Mouse (Mus musculus): ENCODE data around the gene Zbed5. TPM values are rescaled to one million over a fixed set of nuclear protein-coding genes. Genes with fewer than 3 reads are reported as not detected.
"Not testable (repeated sequence)": the region's sequence is repeated elsewhere in the genome, so short reads cannot be mapped to it uniquely, and the experiment has no call there.

The Zbed5 gene
- polyA plus RNA-seq, 1 experiment from 2014 or later = 14.1 TPM

- not testable (repeated sequence) for H3K4me2 ChIP-seq (ENCODE audit: low read length); H3K27ac ChIP-seq (ENCODE audit: low read depth, low read length); H3K36me3 ChIP-seq (ENCODE audit: control insufficient read depth, insufficient read depth, low read length); H3K9me3 ChIP-seq (ENCODE audit: control insufficient read depth, low read length); H3K4me3 ChIP-seq (ENCODE audit: low read length); ATAC-seq; H3K9ac ChIP-seq (ENCODE audit: low read depth, low read length); H3K27me3 ChIP-seq (replicated peaks; ENCODE audit: control insufficient read depth, insufficient read depth, low read length)
- 93% methylated on average over 4 of the region's 7 CpGs for WGBS
- H3K4me1 ChIP-seq (ENCODE audit: control insufficient read depth, insufficient read depth, low read depth, low read length) = peaks cover 12% of the 10 kb centered on the region
Measured at GRCm38 (mm10) chr5:129890390-129890789, 5.1 kb upstream of the Zbed5 start.

- Histone ChIP-seq H3K9me3 (ENCODE audit: control insufficient read depth, low read length) (no peaks in the 10 kb centered on the region), H3K27ac (ENCODE audit: low read depth, low read length) (no peak within 1 kb of the TSS), H3K9ac (ENCODE audit: low read depth, low read length) (no peak within 1 kb of the TSS), H3K4me3 (ENCODE audit: low read length) (no peak within 1 kb of the TSS), H3K27me3 (replicated peaks; ENCODE audit: control insufficient read depth, insufficient read depth, low read length) (no peaks in the 10 kb centered on the region), H3K36me3 (ENCODE audit: control insufficient read depth, insufficient read depth, low read length) (peaks cover 17% of the 10 kb centered on the region), H3K4me2 (ENCODE audit: low read length) (no peak within 1 kb of the TSS), H3K4me1 (ENCODE audit: control insufficient read depth, insufficient read depth, low read depth, low read length) (peaks cover 8% of the 10 kb centered on the region)
- ATAC-seq = no peak
- 89% methylated on average over 1 of the region's 1 CpGs for WGBS
Measured at GRCm38 (mm10) chr5:129898449-129898848, 2.9 kb downstream of the Zbed5 start, which contains the start of gene Phkg1. Phkg1 (minus strand) TSS chr5:129898549.

- peak overlapping the region; percentile 93 for H3K27ac ChIP-seq (ENCODE audit: low read depth, low read length)
- no peaks in the 10 kb centered on the region for H3K27me3 ChIP-seq (replicated peaks; ENCODE audit: control insufficient read depth, insufficient read depth, low read length)
- peak overlapping the region; percentile 81 for H3K9ac ChIP-seq (ENCODE audit: low read depth, low read length)
- ATAC-seq = no peak
- no peaks in the 10 kb centered on the region for H3K9me3 ChIP-seq (ENCODE audit: control insufficient read depth, low read length)
- H3K4me2 ChIP-seq (ENCODE audit: low read length) = peak overlapping the region; percentile 83
- H3K4me1 ChIP-seq (ENCODE audit: control insufficient read depth, insufficient read depth, low read depth, low read length) = peaks cover 2% of the 10 kb centered on the region; the same call in 1 of the 2 replicates
- peaks cover 5% of the 10 kb centered on the region; the same call in 1 of the 2 replicates for H3K36me3 ChIP-seq (ENCODE audit: control insufficient read depth, insufficient read depth, low read length)
- 19% methylated on average over 4 of the region's 4 CpGs for WGBS
- H3K4me3 ChIP-seq (ENCODE audit: low read length) = peak overlapping the region; percentile 61
Measured at GRCm38 (mm10) chr5:129907775-129908174, 12.3 kb downstream of the Zbed5 start.

- Histone ChIP-seq H3K9me3 (ENCODE audit: control insufficient read depth, low read length) (no peaks in the 10 kb centered on the region), H3K36me3 (ENCODE audit: control insufficient read depth, insufficient read depth, low read length) (no peaks in the 10 kb centered on the region)
- peak; percentile 98 for ATAC-seq
Measured at GRCm38 (mm10) chr5:129908242-129908965, 12.9 kb downstream of the Zbed5 start, which contains the start of gene Nupr1l. Nupr1l (plus strand) TSS chr5:129908540.

GRCm38 (mm10) chr5:129909147-129909546, 13.6 kb downstream of the Zbed5 start:
- H3K27ac ChIP-seq (ENCODE audit: low read depth, low read length) = peak overlapping the region; percentile 93; the same call in 1 of the 2 replicates
- H3K9me3 ChIP-seq (ENCODE audit: control insufficient read depth, low read length) = no peaks in the 10 kb centered on the region
- H3K9ac ChIP-seq (ENCODE audit: low read depth, low read length) = peak overlapping the region; percentile 81
- H3K27me3 ChIP-seq (replicated peaks; ENCODE audit: control insufficient read depth, insufficient read depth, low read length) = no peaks in the 10 kb centered on the region
- H3K4me3 ChIP-seq (ENCODE audit: low read length) = peak overlapping the region; percentile 61
- WGBS = 67% methylated on average over 9 of the region's 9 CpGs
- peak overlapping the region; percentile 83 for H3K4me2 ChIP-seq (ENCODE audit: low read length)
- H3K4me1 ChIP-seq (ENCODE audit: control insufficient read depth, insufficient read depth, low read depth, low read length) = peaks cover 2% of the 10 kb centered on the region; the same call in 1 of the 2 replicates
- no peak for ATAC-seq
- H3K36me3 ChIP-seq (ENCODE audit: control insufficient read depth, insufficient read depth, low read length) = no peaks in the 10 kb centered on the region

More at GRCm38 (mm10) chr5:129908242-129908965, 12.9 kb downstream of the Zbed5 start, which contains the start of gene Nupr1l:
- H3K27ac ChIP-seq (ENCODE audit: low read depth, low read length) = peak within 1 kb of the TSS; percentile 93
- H3K4me1 ChIP-seq (ENCODE audit: control insufficient read depth, insufficient read depth, low read depth, low read length) = peaks cover 2% of the 10 kb centered on the region; the same call in 1 of the 2 replicates
- H3K9ac ChIP-seq (ENCODE audit: low read depth, low read length) = peak within 1 kb of the TSS; percentile 81
- no peaks in the 10 kb centered on the region for H3K27me3 ChIP-seq (replicated peaks; ENCODE audit: control insufficient read depth, insufficient read depth, low read length)
- peak within 1 kb of the TSS; percentile 83 for H3K4me2 ChIP-seq (ENCODE audit: low read length)
- under 1% methylated on average over 62 of the region's 63 CpGs for WGBS
- peak within 1 kb of the TSS; percentile 61 for H3K4me3 ChIP-seq (ENCODE audit: low read length)

- H3K4me2 ChIP-seq (ENCODE audit: low read length) = no peak overlapping the region
- ATAC-seq = no peak
Measured at GRCm38 (mm10) chr5:129909591-129909990, 14.1 kb downstream of the Zbed5 start.

GRCm38 (mm10) chr5:129914024-129914423, 18.5 kb downstream of the Zbed5 start:
- H3K4me2 ChIP-seq (ENCODE audit: low read length) = no peak overlapping the region
- no peak overlapping the region for H3K27ac ChIP-seq (ENCODE audit: low read depth, low read length)
- H3K27me3 ChIP-seq (replicated peaks; ENCODE audit: control insufficient read depth, insufficient read depth, low read length) = no peaks in the 10 kb centered on the region
- H3K4me1 ChIP-seq (ENCODE audit: control insufficient read depth, insufficient read depth, low read depth, low read length) = 0 out of 2 replicates have a peak, but pooled peaks cover 1% of the 10 kb centered on the region
- H3K36me3 ChIP-seq (ENCODE audit: control insufficient read depth, insufficient read depth, low read length) = no peaks in the 10 kb centered on the region
- WGBS = 11% methylated on average over 2 of the region's 2 CpGs
- H3K9me3 ChIP-seq (ENCODE audit: control insufficient read depth, low read length) = no peaks in the 10 kb centered on the region
- no peak overlapping the region for H3K4me3 ChIP-seq (ENCODE audit: low read length)
- no peak overlapping the region for H3K9ac ChIP-seq (ENCODE audit: low read depth, low read length)
- ATAC-seq = no peak

More at GRCm38 (mm10) chr5:129909591-129909990, 14.1 kb downstream of the Zbed5 start:
- H3K4me3 ChIP-seq (ENCODE audit: low read length) = no peak overlapping the region
- H3K36me3 ChIP-seq (ENCODE audit: control insufficient read depth, insufficient read depth, low read length) = no peaks in the 10 kb centered on the region
- H3K4me1 ChIP-seq (ENCODE audit: control insufficient read depth, insufficient read depth, low read depth, low read length) = peaks cover 2% of the 10 kb centered on the region; the same call in 1 of the 2 replicates
- no peak overlapping the region for H3K27ac ChIP-seq (ENCODE audit: low read depth, low read length)
- WGBS = 82% methylated on average over 7 of the region's 7 CpGs
- no peaks in the 10 kb centered on the region for H3K27me3 ChIP-seq (replicated peaks; ENCODE audit: control insufficient read depth, insufficient read depth, low read length)
- H3K9me3 ChIP-seq (ENCODE audit: control insufficient read depth, low read length) = no peaks in the 10 kb centered on the region
- no peak overlapping the region for H3K9ac ChIP-seq (ENCODE audit: low read depth, low read length)

GRCm38 (mm10) chr5:129915491-129915890, 20.0 kb downstream of the Zbed5 start:
- not testable (repeated sequence) for H3K4me1 ChIP-seq (ENCODE audit: control insufficient read depth, insufficient read depth, low read depth, low read length); ATAC-seq; H3K4me2 ChIP-seq (ENCODE audit: low read length); H3K36me3 ChIP-seq (ENCODE audit: control insufficient read depth, insufficient read depth, low read length); H3K9me3 ChIP-seq (ENCODE audit: control insufficient read depth, low read length); H3K27me3 ChIP-seq (replicated peaks; ENCODE audit: control insufficient read depth, insufficient read depth, low read length); H3K9ac ChIP-seq (ENCODE audit: low read depth, low read length); H3K27ac ChIP-seq (ENCODE audit: low read depth, low read length); H3K4me3 ChIP-seq (ENCODE audit: low read length)
- WGBS = 90% methylated on average over 11 of the region's 11 CpGs

- H3K4me3 ChIP-seq (ENCODE audit: low read length) = no peak overlapping the region
- H3K9ac ChIP-seq (ENCODE audit: low read depth, low read length) = no peak overlapping the region
- H3K9me3 ChIP-seq (ENCODE audit: control insufficient read depth, low read length) = no peaks in the 10 kb centered on the region
- no peaks in the 10 kb centered on the region for H3K36me3 ChIP-seq (ENCODE audit: control insufficient read depth, insufficient read depth, low read length)
- H3K4me1 ChIP-seq (ENCODE audit: control insufficient read depth, insufficient read depth, low read depth, low read length) = no peaks in the 10 kb centered on the region
- no peak overlapping the region for H3K27ac ChIP-seq (ENCODE audit: low read depth, low read length)
- WGBS = 92% methylated on average over 24 of the region's 24 CpGs
- no peak for ATAC-seq
- no peaks in the 10 kb centered on the region for H3K27me3 ChIP-seq (replicated peaks; ENCODE audit: control insufficient read depth, insufficient read depth, low read length)
- H3K4me2 ChIP-seq (ENCODE audit: low read length) = no peak overlapping the region
Measured at GRCm38 (mm10) chr5:129918065-129918651, 22.6 kb downstream of the Zbed5 start.

Data from hindbrain, embryonic 16.5 days (tissue).